Mouse (Mus musculus): Measurements from ENCODE around the gene Zfyve19. TPM values are rescaled to one million over a fixed set of nuclear protein-coding genes. Genes with fewer than 3 reads are reported as not detected.

The Zfyve19 gene
- total RNA-seq (2012; rRNA removed) (30.3 and 37.4 TPM in 2 replicates), polyA plus RNA-seq (2012; ENCODE audit: insufficient read depth in 1 of 2, insufficient read length in 2 of 2, low read depth in 1 of 2, low replicate concordance in 2 of 2, missing spikeins in 1 of 2) (10 to 100 TPM in 1 of 2 experiments, not detected in 1; 52.5 TPM)

DNA sequence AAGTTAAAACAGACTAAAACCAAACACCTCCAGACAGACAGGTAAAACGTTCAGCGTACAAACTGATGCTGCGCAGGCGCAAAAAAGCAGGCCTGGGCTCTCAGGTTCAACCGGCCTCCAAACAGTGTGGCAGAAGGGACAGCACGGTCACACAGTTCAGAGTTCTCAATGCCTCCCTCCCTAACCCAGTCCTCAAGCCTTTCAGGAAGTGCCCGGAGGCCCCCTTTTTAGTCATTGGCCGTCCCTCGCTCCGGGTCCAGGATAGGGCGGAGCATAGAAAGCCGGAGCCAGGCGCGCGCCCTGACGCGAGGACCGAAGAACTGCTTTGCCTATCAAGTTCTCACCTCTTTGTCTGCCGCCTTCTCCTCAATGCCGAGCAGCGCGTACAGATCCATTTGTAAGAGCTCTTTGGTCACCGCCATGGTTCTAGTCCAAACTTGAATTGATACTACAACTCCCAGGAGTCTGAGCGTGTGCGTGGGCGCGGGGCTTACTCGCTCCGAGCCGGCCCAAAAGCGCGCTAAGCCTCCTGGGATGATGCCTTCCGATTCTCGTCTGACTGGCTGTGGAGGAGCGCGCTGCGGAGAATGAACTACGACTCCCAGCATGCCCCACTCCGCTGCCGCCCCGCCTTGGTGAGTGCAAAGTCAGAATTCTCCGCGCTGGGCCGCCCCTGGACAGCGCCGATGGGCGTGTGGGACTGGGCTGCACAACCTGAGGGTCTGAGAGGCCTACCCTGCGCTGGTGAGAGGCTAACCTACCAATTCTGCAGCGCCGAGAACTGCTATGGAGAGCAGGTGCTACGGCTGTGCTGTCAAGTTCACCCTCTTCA is at the start of gene Zfyve19, which contains the start of gene Dnajc17:
Gene Zfyve19 (plus strand): TSS at position 274 of the 832 bp plus-strand sequence.
Gene Dnajc17 (minus strand): TSS at position 452 of the 832 bp plus-strand sequence.
- H3K27ac ChIP-seq (ENCODE audit: control insufficient read depth, low read depth, low read length) = peak within 1 kb of the TSS; percentile 91
- peak; percentile 98 for DNase-seq (ENCODE audit: low read depth, low spot score)
- H3K4me1 ChIP-seq (ENCODE audit: control insufficient read depth in 1 of 2, insufficient read depth in 2 of 2, low read length in 2 of 2) = peaks cover 2 to 8% of the 10 kb centered on the region in 2 experiments; a peak in 3 of 4 replicates
- H3K79me2 ChIP-seq (ENCODE audit: control insufficient read depth, insufficient read depth, low read length, poor library complexity) = peaks cover 9% of the 10 kb centered on the region
- peaks cover 0 to 5% of the 10 kb centered on the region in 2 experiments; a peak in 2 of 4 replicates for H3K36me3 ChIP-seq (ENCODE audit: control insufficient read depth in 1 of 2, insufficient read depth in 2 of 2, low read length in 2 of 2)
- no peaks in the 10 kb centered on the region for H3K27me3 ChIP-seq (ENCODE audit: control insufficient read depth in 1 of 2, insufficient read depth in 2 of 2, low read length in 2 of 2)
- H3K9ac ChIP-seq (ENCODE audit: control insufficient read depth, low read depth, low read length, poor library complexity, severe bottlenecking) = peak within 1 kb of the TSS; percentile 86
- H3K9me3 ChIP-seq (replicated peaks; ENCODE audit: insufficient read depth, low read length) = no peaks in the 10 kb centered on the region
- peak within 1 kb of the TSS; percentile 85 to 94 for H3K4me3 ChIP-seq (ENCODE audit: control insufficient read depth in 1 of 2, insufficient read depth in 1 of 2, low read depth in 2 of 2, low read length in 2 of 2)
- TF ChIP-seq RCOR1 (IDR thresholded peaks at IDR 0.05; ENCODE audit: low read depth, low read length) (no peak), CHD2 (IDR thresholded peaks at IDR 0.05; ENCODE audit: low read length) (no peak), POLR2AphosphoS2 (IDR thresholded peaks at IDR 0.05; ENCODE audit: low read length) (peak; percentile 66), MYC (IDR thresholded peaks at IDR 0.05; ENCODE audit: low read depth, low read length) (no peak; the same call in 1 of the 2 replicates), USF2 (IDR thresholded peaks at IDR 0.05; ENCODE audit: borderline replicate concordance in 1 of 2, insufficient read depth in 1 of 2, low read depth in 1 of 2, low read length in 2 of 2) (no peak), TCF12 (IDR thresholded peaks at IDR 0.05; ENCODE audit: low read depth, low read length) (peak; percentile 35; the same call in 1 of the 2 replicates), MAFK (IDR thresholded peaks at IDR 0.05; ENCODE audit: borderline replicate concordance, low read depth, low read length) (no peak), HCFC1 (IDR thresholded peaks at IDR 0.05; ENCODE audit: low read depth, low read length) (peak; percentile 96), USF1 (IDR thresholded peaks at IDR 0.05; ENCODE audit: low read depth, low read length) (no peak), ZC3H11A (IDR thresholded peaks at IDR 0.05; ENCODE audit: low read depth, low read length) (no peak), ZNF384 (IDR thresholded peaks at IDR 0.05; ENCODE audit: low read depth, low read length) (no peak), ELF1 (IDR thresholded peaks at IDR 0.05; ENCODE audit: low read depth, low read length) (peak; percentile 85), GATA1 (IDR thresholded peaks at IDR 0.05; ENCODE audit: low read depth, low read length) (no peak), MAZ (IDR thresholded peaks at IDR 0.05; ENCODE audit: low read depth, low read length) (peak; percentile 93; the same call in 1 of the 2 replicates), ZKSCAN1 (IDR thresholded peaks at IDR 0.05; ENCODE audit: low read depth, low read length) (no peak), MYB (IDR thresholded peaks at IDR 0.05; ENCODE audit: low read depth, low read length) (no peak), POLR2AphosphoS5 (IDR thresholded peaks at IDR 0.05; ENCODE audit: borderline replicate concordance, low read depth, low read length) (no peak), SMC3 (IDR thresholded peaks at IDR 0.05; ENCODE audit: low read depth, low read length) (no peak), SIN3A (IDR thresholded peaks at IDR 0.05; ENCODE audit: low read length) (peak; percentile 88), UBTF (IDR thresholded peaks at IDR 0.05; ENCODE audit: borderline replicate concordance, insufficient read depth, low read depth, low read length) (no peak), JUND (IDR thresholded peaks at IDR 0.05; ENCODE audit: low read depth, low read length) (no peak), NRF1 (IDR thresholded peaks at IDR 0.05; ENCODE audit: insufficient read depth, low read depth, low read length, poor library complexity, severe bottlenecking) (peak; percentile 68), ZMIZ1 (IDR thresholded peaks at IDR 0.05; ENCODE audit: low read depth, low read length) (peak; percentile 75; the same call in 1 of the 2 replicates), GABPA (IDR thresholded peaks at IDR 0.05; ENCODE audit: low read depth, low read length) (no peak; the same call in 1 of the 2 replicates), RAD21 (IDR thresholded peaks at IDR 0.05; ENCODE audit: low read depth, low read length) (no peak), MEF2A (IDR thresholded peaks at IDR 0.05; ENCODE audit: extremely low read depth, insufficient replicate concordance, low read depth, low read length, poor library complexity, severe bottlenecking) (no peak), BHLHE40 (IDR thresholded peaks at IDR 0.05; ENCODE audit: borderline replicate concordance, low read depth, low read length) (no peak), MXI1 (IDR thresholded peaks at IDR 0.05; ENCODE audit: low read depth, low read length) (peak; percentile 69), MAX (IDR thresholded peaks at IDR 0.05; ENCODE audit: low read length) (no peak), TAL1 (IDR thresholded peaks at IDR 0.05; ENCODE audit: low read length) (no peak), EP300 (IDR thresholded peaks at IDR 0.05; ENCODE audit: low read depth in 1 of 2, low read length in 2 of 2) (no peak), KAT2A (conservative IDR thresholded peaks at IDR 0.05; ENCODE audit: low read depth, low read length) (peak; percentile 97), TBP (IDR thresholded peaks at IDR 0.05; ENCODE audit: low read depth, low read length) (peak; percentile 47; the same call in 1 of the 2 replicates), ETS1 (IDR thresholded peaks at IDR 0.05; ENCODE audit: low read depth, low read length) (0 out of 2 replicates have a peak, but pooled peaks have one; percentile 25)
